Mouse (Mus musculus) liver, adult 2 months (tissue): ENCODE data around the gene Nbas.

ENCODE experiments used
- CTCF ChIP-seq: fragments of 200-500 bp; IDR thresholded peaks from 2 replicates; pipeline ENCODE4 v1.5.1; 2011; ENCODE audit warnings: low read depth, low read length, control low read depth
- POLR2A ChIP-seq: fragments of 200-500 bp; IDR thresholded peaks from 2 replicates; pipeline ENCODE4 v1.6.1; 2011; ENCODE audit warnings: low read length, control low read depth; ENCODE audit not compliant: insufficient read depth; ENCODE audit errors: extremely low read depth

- TF ChIP-seq CTCF (no peak), POLR2A (no peak)
These were observed 847 bp downstream of the Nbas start for GRCm38 (mm10) chr12:13269570-13270390.
